Mouse (Mus musculus): ENCODE results near the gene Atl1.

The Atl1 gene

DNA sequence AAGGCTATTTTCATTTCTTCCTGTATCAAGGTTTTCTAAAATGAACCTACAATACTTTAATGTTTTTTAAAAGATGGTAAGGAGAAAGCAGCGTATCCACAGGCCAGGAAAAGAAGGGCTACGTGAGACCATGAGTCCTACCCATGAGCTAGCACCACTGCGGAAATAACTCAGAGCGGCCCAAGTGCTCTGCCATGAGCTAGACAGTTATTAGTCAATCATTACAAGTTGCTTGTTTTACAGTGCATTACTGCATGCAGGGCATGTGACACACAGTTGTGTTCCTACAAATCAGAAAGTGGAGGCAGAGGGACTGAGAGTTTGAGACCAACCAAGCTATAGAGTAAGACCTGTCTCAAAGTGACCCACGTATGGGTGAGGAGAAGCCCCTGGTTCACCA lies 8.4 kb upstream of the Atl1 start:
- no peak for DNase-seq (ENCODE audit: low spot score in 2 of 2)

DNA sequence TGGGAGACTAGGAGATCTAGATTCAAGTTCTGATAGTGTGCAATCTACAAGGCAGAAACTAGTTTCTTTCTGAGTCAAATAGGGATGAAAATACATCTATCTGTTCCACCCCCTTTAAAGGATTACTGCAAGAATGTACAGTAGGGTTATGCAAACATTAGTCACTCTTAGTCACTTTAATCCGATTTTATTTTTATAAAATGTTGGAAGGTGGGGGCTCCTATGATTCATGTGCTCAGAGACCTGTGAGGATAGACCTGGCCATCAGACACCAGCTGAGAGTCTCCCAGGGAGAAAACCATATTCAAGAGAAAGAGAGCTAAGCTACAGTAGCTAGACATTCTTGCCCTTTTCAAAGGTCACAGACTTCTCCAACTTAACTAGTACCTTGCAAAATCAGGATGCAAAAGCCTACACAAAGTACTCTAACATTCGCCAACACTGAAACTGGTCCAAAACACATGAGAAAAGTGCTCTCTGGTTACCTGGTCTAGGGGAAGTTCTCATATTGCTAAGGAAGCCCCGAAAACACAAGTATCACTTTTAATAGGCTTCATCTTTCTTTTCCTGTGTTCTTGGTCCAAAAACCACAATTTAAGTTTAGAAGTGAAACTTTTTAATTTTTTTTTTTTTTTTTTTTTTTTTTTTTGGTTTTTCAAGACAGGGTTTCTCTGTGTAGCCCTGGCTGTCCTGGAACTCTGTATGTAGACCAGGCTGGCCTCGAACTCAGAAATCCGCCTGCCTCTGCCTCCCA lies 7.1 kb upstream of the Atl1 start:
- DNase-seq (ENCODE audit: low spot score in 2 of 2), result no peak

DNA sequence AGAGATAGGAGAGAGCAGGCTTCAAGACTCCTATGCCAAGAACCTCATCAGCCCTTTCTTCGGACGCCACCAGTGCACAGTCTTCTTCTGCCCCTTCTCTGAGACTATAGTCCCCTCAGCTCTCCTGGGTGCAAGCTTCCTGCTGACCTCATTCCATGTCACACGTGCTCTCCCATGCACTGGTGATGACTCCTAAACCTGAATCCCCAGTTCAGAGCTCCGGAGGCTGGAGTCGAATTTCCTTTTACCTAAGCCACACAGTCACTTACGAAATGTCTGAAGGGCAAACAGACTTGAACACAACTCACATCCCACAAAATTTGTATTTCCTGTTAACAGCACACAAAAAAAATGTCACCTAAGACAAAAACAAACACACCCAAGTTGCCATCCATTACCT lies 4.6 kb upstream of the Atl1 start:
- DNase-seq (ENCODE audit: low spot score in 2 of 2), result no peak

DNA sequence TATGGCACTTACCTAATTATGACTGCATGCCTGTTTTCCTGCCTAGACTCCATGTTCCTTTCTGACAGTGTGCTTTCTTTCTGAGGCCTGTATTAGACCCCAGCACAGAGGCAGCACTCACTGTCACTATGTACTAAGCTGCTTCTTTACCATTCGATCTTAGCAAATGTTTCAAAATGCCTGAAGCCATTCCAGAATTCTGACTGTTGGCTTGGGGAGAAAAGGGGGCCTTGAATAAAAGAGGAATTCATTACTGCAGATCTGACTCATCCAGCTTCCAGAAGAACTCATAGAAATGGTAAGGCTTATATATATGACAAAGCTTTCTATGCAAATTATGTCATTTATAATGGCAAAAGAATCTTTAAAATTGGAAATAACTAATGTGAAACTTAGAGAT lies 4.1 kb upstream of the Atl1 start:
- no peak for DNase-seq (ENCODE audit: low spot score in 2 of 2)

DNA sequence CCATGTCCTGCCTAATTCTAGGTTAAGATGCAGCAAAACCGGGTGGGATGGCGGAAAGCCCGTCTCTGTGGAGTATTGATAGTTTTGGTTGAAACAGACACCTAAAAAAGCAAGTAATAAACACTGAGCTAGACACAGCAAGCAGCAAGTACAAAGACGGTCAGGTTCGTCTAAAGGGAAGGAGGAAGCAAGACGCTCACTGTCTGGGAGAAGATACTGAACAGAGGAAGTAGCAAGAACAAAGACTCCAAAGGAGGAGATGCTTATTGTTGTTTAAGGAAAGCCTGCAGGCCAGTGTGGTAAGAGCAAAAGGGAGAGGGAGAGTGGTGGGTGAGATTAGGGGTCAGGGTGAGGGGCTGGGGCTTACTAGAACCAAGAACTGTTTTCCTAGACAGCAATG lies 2.4 kb upstream of the Atl1 start:
- DNase-seq (ENCODE audit: low spot score in 2 of 2), result no peak

DNA sequence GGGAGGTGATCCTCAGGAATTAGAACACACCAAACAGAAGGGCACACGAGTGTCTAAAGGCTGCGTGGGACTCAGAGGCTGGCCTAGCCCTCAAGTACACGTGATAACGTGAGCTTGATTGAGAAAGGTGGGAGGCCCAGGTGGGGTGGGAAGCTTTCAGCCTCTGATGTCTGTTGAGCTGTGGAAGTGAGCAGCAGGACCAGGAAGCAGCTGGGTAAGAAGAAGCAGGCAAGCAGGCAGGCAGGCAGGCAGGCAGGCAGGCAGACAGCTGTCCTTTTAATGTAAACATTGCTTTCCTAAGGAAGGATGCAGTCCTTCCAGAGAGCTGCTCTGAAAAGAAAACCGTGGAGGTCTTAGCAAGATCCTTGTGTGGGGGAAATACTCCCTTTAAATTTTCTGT lies 1.9 kb upstream of the Atl1 start:
- no peak for DNase-seq (ENCODE audit: low spot score in 2 of 2)

DNA sequence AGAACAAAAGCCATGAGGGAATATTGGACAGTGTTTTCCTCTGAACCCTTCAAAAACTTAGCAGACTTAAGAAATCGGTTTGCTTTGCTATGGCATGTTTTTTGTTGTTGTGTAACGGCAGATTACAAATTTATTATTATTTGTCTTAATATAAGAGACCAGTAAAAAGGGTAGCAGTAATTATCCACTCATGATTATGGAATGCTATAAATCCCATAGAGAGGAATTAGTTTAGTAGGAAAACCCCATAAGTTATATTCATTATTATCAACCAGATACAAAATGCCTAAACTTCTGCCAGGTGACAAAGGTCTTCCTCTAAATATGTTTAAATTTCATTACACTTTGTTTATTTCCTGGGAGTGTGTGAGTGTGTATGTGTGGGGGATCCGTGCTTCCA lies 693 bp upstream of the Atl1 start:
- DNase-seq (ENCODE audit: low spot score in 2 of 2), result no peak

DNA sequence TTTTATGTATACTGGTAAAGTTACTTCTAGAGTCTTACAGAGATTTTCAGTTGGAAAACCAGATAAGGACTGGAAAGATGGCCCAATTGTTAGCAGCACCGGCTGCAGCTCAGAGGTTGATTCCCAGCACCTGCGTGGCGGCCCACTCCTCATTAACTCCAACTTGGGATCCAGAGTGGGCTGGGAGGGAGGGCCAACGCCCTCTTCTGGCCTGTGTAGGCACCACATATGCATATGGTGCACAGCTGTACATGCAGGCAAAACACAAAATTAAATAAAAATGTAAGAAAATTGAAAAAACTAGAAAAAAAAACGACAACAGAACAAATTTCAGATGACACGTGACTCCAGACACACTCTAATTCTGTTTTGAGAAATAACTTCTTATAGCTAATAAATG lies 1.5 kb downstream of the Atl1 start:
- DNase-seq (ENCODE audit: low spot score in 2 of 2), result no peak

DNA sequence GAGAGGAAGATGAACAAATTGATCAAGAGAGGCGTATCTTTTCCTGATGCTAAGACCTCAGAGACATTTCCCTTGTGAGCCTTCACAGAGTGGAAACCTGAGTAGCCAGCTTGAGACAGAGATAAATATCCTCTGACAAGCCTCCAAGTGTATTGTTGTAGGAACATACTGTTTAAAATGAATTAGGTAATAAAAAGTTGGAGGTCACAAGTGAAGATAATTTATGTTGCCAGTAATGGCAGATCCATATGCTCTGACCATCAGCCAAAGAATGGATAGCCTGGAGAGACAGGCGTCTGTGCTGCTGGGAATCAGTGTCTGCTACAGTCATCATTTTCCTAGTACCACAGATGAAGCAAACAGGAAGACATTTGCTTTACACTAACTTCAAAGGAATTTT lies 2.6 kb downstream of the Atl1 start:
- no peak for DNase-seq (ENCODE audit: low spot score in 2 of 2)

DNA sequence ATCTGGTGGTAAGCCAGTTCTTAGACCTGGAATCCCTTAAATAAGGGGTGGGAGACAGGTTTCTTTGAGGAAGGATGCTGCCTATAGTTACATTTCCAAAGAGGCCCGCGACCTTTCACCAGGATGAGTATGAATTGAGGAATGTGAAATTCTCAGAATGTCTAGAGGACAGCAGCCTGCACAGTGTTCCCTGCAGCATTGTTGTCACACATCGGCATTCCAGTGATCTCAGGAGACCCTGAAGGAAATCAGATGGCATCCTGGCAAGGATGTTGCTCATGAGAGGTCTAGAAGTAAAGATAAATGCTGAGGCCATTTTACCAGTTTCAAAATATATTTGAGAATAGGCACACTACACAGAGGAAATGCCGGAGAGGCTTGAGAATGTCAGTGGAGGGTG lies 5.7 kb downstream of the Atl1 start:
- no peak for DNase-seq (ENCODE audit: low spot score in 2 of 2)

DNA sequence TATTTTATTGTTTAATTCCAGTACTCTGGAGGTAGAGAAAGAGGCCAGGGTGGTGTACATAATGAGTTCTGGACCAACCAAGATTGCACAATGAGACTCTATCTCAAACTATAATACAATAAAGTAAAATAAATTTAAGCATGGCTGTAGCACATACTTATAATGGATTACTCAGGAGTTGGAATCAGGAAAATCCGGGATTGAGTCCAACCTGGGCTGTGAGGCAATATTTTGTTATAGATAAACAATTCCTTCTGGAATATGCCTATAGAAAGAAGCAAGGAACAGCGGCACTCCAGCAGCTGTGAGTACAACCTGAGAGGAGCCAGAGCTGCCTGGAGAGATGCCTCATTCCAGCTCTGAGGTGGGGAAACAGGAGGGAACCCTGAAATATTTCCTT lies 12.6 kb downstream of the Atl1 start:
- DNase-seq (ENCODE audit: low spot score in 2 of 2), result no peak

DNA sequence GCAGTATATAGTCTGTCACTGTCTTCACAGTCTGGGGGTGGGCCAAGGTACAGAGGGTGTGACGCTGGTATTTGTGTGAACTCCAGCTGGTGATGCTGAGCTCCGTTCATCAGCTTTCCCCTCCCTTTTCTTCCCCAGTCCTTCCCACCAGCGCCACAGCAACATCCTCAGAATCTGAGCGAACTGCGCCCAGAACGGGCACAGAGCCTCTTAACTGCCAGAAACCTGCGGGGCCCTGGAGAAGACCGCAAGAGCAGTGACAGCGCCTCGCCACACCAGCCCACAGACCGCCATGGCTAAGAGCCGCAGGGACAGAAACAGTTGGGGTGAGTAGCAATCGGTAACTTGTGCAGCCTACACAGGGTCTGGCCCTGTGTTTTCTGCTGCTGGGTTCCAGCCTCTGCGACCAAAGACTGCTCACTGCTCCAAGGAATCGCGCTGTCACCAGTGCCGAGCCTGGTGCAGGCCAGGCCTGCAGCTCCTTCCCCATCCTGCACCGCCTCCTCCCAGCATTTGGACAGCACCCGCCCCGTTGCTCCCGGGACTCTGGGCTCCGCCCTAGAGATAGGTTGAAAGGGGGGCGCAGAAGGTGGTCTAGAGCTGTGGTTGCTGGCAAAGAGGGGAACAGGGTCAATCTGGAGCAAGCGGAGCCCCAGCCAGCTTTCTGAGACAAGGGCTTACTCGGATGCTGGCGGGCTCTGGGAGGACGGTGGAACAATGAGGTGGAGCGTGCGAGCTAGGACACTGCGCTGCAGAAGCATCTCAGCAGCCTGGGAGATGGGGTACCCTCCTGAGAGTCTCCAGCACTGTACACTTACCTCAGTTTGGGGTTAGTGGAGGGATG lies 15.5 kb downstream of the Atl1 start:
- peak; percentile 71 to 72 for DNase-seq (ENCODE audit: low spot score in 2 of 2)

DNA sequence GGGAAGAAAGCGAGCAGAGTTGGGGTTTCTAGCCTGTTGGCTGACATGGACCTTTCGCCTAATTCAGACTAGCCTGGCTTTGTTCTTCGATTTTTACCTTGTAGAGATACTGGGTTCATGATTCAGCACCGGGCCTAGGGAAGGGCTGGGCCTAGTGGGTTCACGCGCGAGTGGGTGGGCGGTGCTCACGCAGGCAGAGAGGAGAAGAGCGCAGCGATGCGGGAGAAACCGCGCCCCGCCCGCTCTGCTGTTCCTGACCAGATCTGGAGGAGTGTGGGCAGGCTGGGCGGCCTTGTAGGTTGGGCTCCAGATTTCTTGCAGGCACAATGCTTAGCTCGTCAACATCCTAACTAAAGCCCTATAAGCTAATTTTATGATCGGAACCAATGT lies 16.1 kb downstream of the Atl1 start:
- peak; percentile 74 for DNase-seq (ENCODE audit: low spot score in 2 of 2)

DNA sequence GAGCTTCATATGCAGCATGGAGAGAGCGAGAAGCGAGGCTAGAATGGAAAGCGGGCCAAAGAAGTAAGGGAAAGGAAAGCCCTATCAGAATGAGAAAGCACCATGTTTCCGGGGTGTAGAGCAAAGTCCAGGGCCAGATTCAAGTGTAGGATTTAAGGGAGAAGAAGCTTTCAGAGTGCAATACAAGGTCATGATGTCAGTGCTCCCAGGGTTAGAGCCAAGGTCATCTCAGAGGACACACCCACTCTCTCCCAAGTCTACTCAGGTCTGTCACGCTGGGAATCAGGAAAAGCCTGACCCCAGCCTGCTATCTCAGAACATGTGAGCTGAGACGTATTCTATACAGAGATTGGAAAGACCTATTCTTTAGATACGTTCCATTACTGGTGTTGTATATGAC lies 19.5 kb downstream of the Atl1 start:
- DNase-seq (ENCODE audit: low spot score in 2 of 2), result no peak

DNA sequence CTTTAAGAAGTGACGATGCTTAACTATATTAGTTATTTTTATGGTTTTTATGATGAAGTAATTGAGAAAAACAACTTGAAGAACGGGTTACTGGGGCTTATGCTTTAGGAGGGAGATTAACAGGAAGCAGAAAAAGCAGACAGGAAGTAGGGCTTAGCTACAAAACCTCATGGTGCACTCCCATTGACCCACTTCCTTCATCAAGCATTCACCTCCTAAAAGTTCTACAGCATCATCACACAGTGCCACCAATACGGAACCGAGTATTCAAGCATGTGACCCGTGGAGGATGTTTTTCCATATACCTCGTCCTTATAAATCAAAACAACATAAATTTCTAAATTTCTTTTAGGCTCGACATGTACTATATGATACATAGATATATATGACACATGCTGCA lies 20.3 kb downstream of the Atl1 start:
- DNase-seq (ENCODE audit: low spot score in 2 of 2), result no peak

DNA sequence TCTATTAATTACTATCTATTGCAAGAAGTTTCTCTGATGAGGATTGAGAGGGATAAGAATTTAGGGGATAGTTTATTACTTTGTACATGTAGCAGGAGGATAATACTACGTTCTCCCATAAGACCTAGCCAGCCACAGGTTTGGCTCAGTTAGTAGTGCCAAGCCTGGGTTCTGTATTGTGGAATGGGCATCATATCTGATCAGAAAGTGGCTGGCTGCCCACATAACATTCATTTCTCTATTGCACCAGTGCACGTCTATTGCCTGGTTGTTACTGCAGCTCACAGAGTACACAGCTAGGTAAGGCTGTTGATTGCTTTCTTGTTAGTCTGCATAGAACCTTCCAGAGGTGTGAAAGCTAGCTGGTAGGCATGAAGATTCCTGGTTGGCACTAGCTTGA lies 25.5 kb downstream of the Atl1 start:
- DNase-seq (ENCODE audit: low spot score in 2 of 2), result no peak

DNA sequence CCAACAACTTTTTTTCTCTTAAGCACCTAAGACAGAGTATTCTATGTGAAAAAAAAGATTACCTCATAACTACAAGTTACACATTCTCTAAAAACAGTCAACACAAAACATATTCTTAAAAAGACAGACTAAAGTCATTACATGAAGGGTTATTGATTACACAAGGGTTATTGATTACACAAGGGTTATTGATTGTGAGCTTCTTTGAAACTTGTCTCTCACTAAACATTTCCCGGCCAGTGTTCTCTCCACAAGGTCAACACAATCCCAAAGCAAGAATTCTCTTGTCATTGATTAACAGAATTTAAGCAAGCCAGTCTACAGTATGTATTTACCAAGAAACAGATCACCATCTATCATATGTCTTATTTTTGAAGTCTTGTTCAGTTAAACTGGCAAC lies 29.7 kb downstream of the Atl1 start:
- no peak for DNase-seq (ENCODE audit: low spot score in 2 of 2)

DNA sequence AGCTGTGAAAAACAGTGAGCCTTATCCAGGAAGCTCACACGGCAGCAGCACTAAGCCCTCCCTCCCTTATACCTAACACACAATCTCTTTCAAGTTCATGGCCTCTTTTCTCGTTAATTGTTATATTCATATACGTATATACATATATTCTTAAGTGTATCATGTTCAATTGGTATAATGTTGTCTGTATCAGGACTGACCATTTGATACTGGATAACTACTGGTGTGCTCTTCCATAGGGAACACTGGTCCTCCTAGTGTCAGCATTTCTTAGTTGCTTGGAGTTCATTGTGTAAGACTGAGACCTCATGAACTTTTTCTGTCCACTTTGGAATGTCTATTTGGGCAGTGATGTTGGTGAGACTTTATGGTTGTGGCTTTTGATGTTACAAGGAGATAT lies 30.7 kb downstream of the Atl1 start:
- no peak for DNase-seq (ENCODE audit: low spot score in 2 of 2)

DNA sequence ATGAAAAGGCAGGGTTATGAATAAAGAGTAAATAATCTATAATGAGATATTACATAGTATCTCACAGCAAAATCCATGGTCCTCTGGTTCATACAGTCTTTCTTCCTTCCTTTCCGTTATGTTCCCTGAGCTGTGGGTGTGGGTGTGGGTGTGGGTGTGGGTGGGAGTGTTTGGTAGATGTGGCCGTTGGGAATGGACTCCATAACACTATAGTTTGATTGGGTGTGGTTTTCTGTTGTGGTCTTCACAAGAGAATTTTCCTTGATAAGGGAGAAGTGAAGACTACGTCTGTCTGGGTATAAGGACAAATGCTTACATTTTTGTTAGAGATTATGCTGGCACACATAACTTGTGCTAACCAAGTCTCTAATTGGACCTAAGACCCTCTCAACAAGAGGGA lies 31.2 kb downstream of the Atl1 start:
- DNase-seq (ENCODE audit: low spot score in 2 of 2), result no peak

DNA sequence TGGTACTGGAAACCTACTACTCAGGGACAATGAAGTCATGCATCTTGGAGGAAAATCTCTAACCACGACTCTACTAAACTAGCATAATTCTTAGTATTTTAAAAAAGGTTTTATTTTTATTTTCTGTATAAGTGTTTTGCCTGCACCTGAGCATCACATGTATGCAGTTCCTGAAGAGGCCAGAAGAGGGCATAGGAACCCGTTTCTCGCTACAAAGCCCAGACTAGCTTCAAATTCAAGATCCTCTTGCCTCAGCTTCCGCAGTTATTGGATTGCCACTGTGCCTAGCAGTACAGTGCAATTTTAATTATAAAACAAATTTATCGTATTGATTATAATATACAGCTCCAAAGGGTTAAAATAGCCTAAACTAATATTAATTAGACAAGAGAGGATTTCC lies 31.6 kb downstream of the Atl1 start:
- no peak for DNase-seq (ENCODE audit: low spot score in 2 of 2)

DNA sequence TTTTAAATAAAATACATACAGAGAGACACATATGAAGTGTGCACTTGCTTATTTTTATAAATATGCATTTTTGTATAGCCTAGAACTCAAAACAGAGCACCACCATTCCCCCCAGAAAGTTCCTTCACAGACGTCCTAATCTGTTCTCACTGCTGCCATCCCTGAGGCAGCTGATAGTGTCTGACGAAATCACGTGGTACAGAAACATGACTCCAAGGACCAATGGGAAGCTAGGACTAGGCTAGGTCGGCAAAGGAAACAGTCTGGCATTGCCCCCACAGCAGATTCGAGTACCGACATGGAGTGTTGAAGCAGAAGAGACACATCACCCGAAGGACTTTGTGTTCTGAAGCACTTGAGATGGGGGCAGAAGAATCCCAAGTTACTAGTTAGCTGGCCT lies 34.3 kb downstream of the Atl1 start:
- no peak for DNase-seq (ENCODE audit: low spot score in 2 of 2)

DNA sequence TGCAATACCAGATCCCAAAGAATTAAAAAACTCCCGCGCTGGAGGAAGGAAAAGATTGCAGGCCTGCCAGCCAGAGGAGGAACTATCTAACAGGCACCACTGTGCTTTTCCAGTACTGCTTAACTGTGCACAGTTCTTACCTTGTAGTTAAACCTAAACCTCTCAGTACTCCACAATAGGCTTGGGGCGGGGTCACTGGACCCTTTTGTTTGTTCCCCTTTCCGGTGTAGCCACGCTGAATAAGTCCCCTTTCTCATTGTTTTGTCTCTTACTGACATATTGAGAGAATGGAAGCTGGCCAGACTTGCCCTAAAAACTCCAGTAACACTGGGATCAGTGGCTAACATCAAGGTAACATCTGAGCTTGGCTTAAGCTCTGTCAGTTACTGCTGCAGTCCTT lies 45.3 kb downstream of the Atl1 start:
- no peak for DNase-seq (ENCODE audit: low spot score in 2 of 2)

DNA sequence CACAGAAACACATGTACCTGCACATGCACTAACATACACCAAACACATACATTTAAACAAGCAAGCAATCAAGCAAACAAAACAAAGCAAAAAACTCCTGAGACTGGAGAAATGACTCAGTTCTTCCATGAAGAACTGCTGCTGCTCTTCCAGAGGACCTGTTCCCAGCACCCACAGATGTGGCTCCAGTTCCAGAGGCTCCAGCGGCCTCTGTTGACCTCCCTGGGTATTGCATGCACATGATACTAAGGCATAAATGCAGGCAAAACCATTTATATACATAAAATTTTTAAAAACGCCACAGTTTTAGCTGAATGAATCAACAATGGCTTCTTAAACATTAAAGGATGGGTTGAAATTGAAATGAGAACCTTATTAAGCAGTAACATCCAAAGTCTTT lies 46.9 kb downstream of the Atl1 start:
- DNase-seq (ENCODE audit: low spot score in 2 of 2), result no peak
